Mouse (Mus musculus) hindbrain, embryonic 13.5 days (tissue): ENCODE data around the gene Plppr1. TPM values are rescaled to one million over a fixed set of nuclear protein-coding genes. Genes with fewer than 3 reads are reported as not detected.
A peak's percentile ranks its signal among the peaks of the same experiment; 100 is the strongest.

Experiments used
- ATAC-seq: fragments of 200-750 bp; cut with Nextera tagmentation; 2 replicates; pipeline ENCODE4 v1.8.0; 2017; ENCODE audit warnings: moderate TSS enrichment; ENCODE audit not compliant: low FRiP score
- H3K27ac ChIP-seq: fragments of 300-500 bp; sonication (generic); 2 replicates; pipeline ENCODE4 v1.5.1; 2015; ENCODE audit warnings: inconsistent platforms, mild to moderate bottlenecking, moderate library complexity
- H3K27me3 ChIP-seq: fragments of 300-500 bp; sonication (generic); 2 replicates; pipeline ENCODE4 v1.6.1; 2015; ENCODE audit warnings: mild to moderate bottlenecking, inconsistent platforms
- H3K36me3 ChIP-seq: fragments of 300-500 bp; sonication (generic); 2 replicates; pipeline ENCODE4 v1.6.1; 2015; ENCODE audit warnings: mild to moderate bottlenecking, inconsistent platforms
- H3K4me1 ChIP-seq: fragments of 300-500 bp; sonication (generic); replicated peaks from 2 replicates; pipeline ENCODE4 v1.6.1; 2015; ENCODE audit warnings: inconsistent platforms
- H3K4me2 ChIP-seq: fragments of 300-500 bp; sonication (generic); 2 replicates; pipeline ENCODE4 v1.6.1; 2015; ENCODE audit warnings: inconsistent platforms, mild to moderate bottlenecking, moderate library complexity
- H3K4me3 ChIP-seq: fragments of 300-500 bp; sonication (generic); 2 replicates; pipeline ENCODE4 v1.5.1; 2015; ENCODE audit warnings: mild to moderate bottlenecking, inconsistent platforms
- H3K9ac ChIP-seq: fragments of 300-500 bp; sonication (generic); 2 replicates; pipeline ENCODE4 v1.6.1; 2015; ENCODE audit warnings: mild to moderate bottlenecking, inconsistent platforms
- H3K9me3 ChIP-seq: fragments of 300-500 bp; sonication (generic); 2 replicates; pipeline ENCODE4 v1.6.1; 2016; ENCODE audit warnings: inconsistent platforms
- WGBS: fragments of 180-500 bp; shearing (Covaris S2); methylation state at CpG from one replicate; pipeline ENCODE4 v1.1.7; 2015; 5-methylcytosine and 5-hydroxymethylcytosine counted together
- polyA plus RNA-seq: library from polyadenylated mRNA; unstranded; fragments of >200 nt; fragmentation: Nextera tagmentation; extraction: Ambion mirVana; gene quantifications from 2 replicates; pipeline ENCODE4 v1.2.1, GENCODE M21; 2015

Plppr1 gene
- polyA plus RNA-seq, 1 experiment from 2014 or later = 55.1 TPM

DNA sequence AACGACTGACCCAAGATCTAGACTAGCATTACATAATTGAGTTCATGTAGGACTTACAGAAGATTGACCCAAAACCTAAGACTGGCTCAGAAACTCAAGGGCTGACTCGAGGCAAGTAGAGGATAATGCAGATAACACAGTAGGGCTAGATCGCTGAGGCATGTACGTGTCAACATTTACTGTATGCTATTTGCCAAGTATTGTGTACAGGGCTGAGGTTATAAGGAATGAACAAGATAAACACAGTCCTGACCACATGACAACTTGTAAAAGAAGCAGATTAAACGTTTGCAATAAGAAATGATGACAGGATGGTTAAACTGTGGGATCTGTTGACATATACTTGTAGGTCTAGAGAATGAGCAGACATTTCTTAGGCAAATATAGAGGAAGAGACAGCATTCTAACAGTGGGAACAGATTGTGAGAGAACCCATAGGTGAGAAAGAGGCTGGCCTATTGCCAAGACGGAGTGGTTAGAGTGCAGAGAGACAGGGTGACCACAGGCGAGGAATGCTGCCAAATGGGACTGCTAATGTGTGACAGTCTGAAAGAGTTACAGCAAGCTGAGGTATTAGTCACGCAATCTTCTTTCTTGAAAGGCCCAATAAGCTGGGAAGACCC, 138.2 kb downstream of the Plppr1 start:
- H3K9ac ChIP-seq = no peak overlapping the region
- no peak; the same call in 1 of the 2 replicates for ATAC-seq

DNA sequence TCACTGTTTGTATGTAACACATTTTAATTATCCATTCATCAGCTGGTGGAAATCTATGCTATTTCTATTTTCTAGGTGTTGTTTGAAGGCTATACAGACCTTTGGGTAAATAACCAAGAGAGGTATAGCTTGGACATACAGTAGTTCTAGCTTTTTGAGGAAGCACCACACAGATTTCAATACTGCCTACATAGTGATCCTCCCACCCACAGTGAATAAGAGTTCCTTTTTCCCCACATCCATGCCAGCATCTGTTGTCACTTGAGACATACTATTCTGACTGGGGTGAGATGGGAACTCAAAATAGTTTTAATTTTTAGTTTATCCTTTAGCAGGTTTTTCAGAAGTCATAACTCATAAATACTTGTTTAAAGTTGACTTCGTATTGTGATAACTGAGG, 151.4 kb downstream of the Plppr1 start:
- no peak overlapping the region for H3K9ac ChIP-seq
- no peaks in the 10 kb centered on the region for H3K36me3 ChIP-seq
- H3K4me2 ChIP-seq = no peak overlapping the region
- H3K27me3 ChIP-seq = no peaks in the 10 kb centered on the region
- H3K9me3 ChIP-seq = no peaks in the 10 kb centered on the region
- no peak overlapping the region for H3K27ac ChIP-seq
- no peak overlapping the region for H3K4me3 ChIP-seq
- no peak for ATAC-seq
- 94% methylated on average over 1 of the region's 1 CpGs for WGBS
- no peaks in the 10 kb centered on the region; the same call in 1 of the 2 replicates for H3K4me1 ChIP-seq

More for the DNA sequence above, 138.2 kb downstream of the Plppr1 start:
- Histone ChIP-seq H3K4me2 (no peak overlapping the region), H3K27ac (no peak overlapping the region), H3K4me1 (0 out of 2 replicates have a peak, but pooled peaks cover 5% of the 10 kb centered on the region), H3K4me3 (no peak overlapping the region), H3K9me3 (no peaks in the 10 kb centered on the region), H3K36me3 (no peaks in the 10 kb centered on the region), H3K27me3 (no peaks in the 10 kb centered on the region)
- 76% methylated on average over 8 of the region's 8 CpGs for WGBS

DNA sequence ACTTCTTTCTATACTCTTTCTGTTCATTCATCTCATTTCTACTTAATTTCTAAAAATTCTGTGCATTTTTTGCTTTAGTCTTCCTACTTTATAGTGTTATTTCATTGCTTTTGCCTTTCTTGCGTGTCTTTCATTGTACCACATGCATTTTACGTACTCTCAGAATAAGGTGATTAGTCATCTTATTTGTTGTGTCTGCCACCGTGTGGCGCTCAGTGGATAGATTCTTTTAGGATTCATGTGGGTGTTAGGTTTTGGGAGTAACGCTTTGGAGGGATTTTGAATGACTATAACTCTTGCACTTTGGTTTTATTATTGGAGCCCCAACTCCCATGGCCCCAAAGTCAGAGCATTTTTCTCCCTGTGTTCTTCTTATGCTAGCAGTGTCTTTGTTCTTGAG, 152.5 kb downstream of the Plppr1 start:
- H3K9ac ChIP-seq = no peak overlapping the region
- no peak overlapping the region for H3K4me2 ChIP-seq
- ATAC-seq = no peak
- H3K27ac ChIP-seq = no peak overlapping the region
- H3K36me3 ChIP-seq = no peaks in the 10 kb centered on the region
- no peaks in the 10 kb centered on the region for H3K27me3 ChIP-seq
- no peaks in the 10 kb centered on the region for H3K9me3 ChIP-seq
- no peaks in the 10 kb centered on the region; the same call in 1 of the 2 replicates for H3K4me1 ChIP-seq
- H3K4me3 ChIP-seq = no peak overlapping the region
- WGBS = 69% methylated on average over 5 of the region's 5 CpGs

DNA sequence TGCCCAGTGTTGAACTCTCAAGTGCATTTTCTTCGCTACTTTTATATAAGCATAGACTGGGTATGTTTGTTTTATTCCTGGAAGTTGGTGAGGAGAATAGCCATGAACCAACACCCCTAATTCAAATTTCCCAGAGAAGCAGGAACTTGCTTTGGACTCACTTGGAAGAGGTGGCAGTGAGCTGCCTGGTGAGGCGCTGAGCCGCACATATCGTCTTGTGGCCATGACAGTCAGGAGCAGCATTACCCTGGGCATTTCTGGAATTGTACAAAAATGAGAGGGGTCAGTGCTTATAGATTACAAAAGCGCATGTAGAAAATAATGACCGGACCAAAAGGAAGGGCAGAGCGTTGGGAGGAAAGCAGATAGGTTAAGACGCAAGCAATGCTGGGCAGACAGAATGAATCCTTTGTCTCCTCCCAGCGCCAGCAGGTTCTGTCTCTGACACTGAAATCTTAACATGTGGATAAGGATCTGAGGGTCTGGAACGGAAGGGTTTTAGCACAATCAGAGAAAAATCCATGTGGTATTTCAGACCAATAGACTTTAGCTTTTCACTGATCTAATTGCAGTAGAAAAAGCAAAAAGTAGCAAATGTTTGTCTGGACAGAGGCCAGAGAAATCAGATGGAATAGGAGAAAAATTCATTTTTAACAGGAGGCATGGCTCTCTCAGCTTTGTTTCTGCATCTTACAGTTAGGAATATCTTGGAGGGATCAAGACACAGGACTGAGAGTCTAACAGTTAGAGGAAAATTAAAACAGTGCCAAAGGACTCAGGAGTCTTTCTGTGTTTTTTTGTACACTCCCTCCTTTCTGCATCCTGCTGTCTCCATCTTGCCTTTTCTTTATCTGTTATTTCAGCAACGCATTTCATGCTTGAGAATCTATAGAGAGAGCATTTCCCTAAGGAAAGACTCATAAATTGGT, 153.8 kb downstream of the Plppr1 start:
- Histone ChIP-seq H3K27me3 (no peaks in the 10 kb centered on the region), H3K4me1 (no peaks in the 10 kb centered on the region; the same call in 1 of the 2 replicates), H3K36me3 (no peaks in the 10 kb centered on the region), H3K27ac (peak overlapping the region; percentile 30; the same call in 1 of the 2 replicates), H3K9me3 (no peaks in the 10 kb centered on the region), H3K4me2 (no peak overlapping the region), H3K9ac (no peak overlapping the region), H3K4me3 (no peak overlapping the region)
- WGBS = 72% methylated on average over 11 of the region's 11 CpGs
- no peak for ATAC-seq

- H3K4me3 ChIP-seq = no peak overlapping the region
- H3K36me3 ChIP-seq = no peaks in the 10 kb centered on the region
- no peaks in the 10 kb centered on the region for H3K27me3 ChIP-seq
- H3K4me2 ChIP-seq = no peak overlapping the region
- no peaks in the 10 kb centered on the region for H3K9me3 ChIP-seq
- no peak overlapping the region for H3K9ac ChIP-seq
- H3K4me1 ChIP-seq = no peaks in the 10 kb centered on the region; the same call in 1 of the 2 replicates
- 65% methylated on average over 3 of the region's 3 CpGs for WGBS
- no peak overlapping the region for H3K27ac ChIP-seq
- no peak for ATAC-seq
These were observed 155.3 kb downstream of the Plppr1 start for GRCm38 (mm10) chr4:49214341-49214740.

DNA sequence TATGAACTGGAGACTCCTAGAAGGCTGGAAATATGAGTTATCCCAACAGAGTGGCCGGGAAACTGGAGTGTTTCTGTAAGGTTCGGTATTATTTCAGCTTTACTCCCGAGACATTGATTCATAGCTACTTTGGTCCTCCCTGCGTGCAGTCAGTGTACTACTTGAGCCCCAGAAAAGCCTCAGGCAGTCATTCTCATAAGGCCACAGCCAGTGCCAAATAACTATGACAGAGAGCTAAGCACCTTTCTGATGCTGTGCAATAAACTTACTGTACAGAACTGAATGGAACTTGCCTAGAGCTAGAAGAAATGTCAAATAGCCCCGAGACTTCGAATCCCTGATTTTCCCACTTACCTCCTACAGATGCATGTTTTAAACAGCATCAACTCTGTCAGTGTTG, 164.4 kb downstream of the Plppr1 start:
- Histone ChIP-seq H3K27me3 (no peaks in the 10 kb centered on the region), H3K9me3 (no peaks in the 10 kb centered on the region), H3K27ac (no peak overlapping the region), H3K36me3 (no peaks in the 10 kb centered on the region), H3K4me2 (no peak overlapping the region), H3K4me3 (no peak overlapping the region), H3K9ac (no peak overlapping the region), H3K4me1 (0 out of 2 replicates have a peak, but pooled peaks cover 7% of the 10 kb centered on the region)
- ATAC-seq = no peak
- WGBS = 76% methylated on average over 6 of the region's 6 CpGs

- no peak for ATAC-seq
- 72% methylated on average over 1 of the region's 1 CpGs for WGBS
- H3K4me2 ChIP-seq = no peak overlapping the region
- no peak overlapping the region for H3K9ac ChIP-seq
- H3K27ac ChIP-seq = no peak overlapping the region
- no peaks in the 10 kb centered on the region for H3K27me3 ChIP-seq
- no peaks in the 10 kb centered on the region for H3K36me3 ChIP-seq
- H3K4me3 ChIP-seq = no peak overlapping the region
- H3K9me3 ChIP-seq = no peaks in the 10 kb centered on the region
- 0 out of 2 replicates have a peak, but pooled peaks cover 9% of the 10 kb centered on the region for H3K4me1 ChIP-seq
These were observed 165.9 kb downstream of the Plppr1 start for GRCm38 (mm10) chr4:49225021-49225420.

DNA sequence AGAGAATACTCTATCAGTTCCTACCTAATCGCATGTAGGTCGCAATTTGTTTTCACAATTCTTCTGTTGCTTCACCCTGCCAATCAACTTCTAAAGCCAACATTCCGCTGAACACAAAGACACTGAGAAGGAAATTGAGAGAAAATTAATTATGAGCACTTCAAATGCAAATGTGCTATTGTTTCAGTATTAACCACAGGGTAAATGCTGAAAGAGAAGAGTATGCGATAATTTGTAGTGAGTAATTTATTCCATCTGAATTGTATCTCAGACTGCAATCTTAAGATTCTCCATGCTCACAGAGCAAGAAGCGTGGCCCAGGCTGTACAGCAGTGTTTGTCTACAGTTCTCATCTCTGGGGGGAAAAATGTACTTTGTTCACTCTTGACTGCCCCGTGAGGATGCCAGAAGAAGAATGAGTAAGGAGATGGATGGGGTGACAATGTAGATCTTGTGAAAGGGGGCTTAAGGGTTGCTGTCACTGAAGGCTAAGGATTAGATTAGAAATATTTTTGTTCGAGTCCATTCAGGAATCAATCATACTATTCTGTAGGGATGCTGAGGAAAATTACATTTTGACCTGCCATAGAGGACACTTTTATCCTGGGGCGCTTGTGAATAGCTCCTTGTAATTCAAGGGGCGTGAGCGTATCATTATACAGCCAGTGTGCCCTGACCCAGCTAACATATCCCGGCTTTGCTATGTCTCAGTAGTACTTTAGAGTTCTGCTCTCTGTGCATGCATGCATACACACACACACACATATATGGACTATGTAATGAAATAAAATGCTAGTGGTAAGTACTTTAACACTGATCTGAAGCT, 173.3 kb downstream of the Plppr1 start:
- 28% methylated on average over 11 of the region's 11 CpGs for WGBS
- Histone ChIP-seq H3K9ac (no peak overlapping the region), H3K9me3 (no peaks in the 10 kb centered on the region), H3K27me3 (peaks cover 7% of the 10 kb centered on the region; the same call in 1 of the 2 replicates), H3K27ac (peak overlapping the region; percentile 26), H3K4me1 (peaks cover 18% of the 10 kb centered on the region), H3K36me3 (no peaks in the 10 kb centered on the region), H3K4me3 (no peak overlapping the region), H3K4me2 (no peak overlapping the region)
- peak; percentile 87 for ATAC-seq

GRCm38 (mm10) chr4:49233032-49233406, 173.9 kb downstream of the Plppr1 start:
- no peak overlapping the region for H3K9ac ChIP-seq
- H3K27ac ChIP-seq = no peak overlapping the region; the same call in 1 of the 2 replicates
- no peaks in the 10 kb centered on the region for H3K9me3 ChIP-seq
- no peak overlapping the region for H3K4me3 ChIP-seq
- H3K27me3 ChIP-seq = peaks cover 7% of the 10 kb centered on the region; the same call in 1 of the 2 replicates
- no peak for ATAC-seq
- no peak overlapping the region for H3K4me2 ChIP-seq
- H3K4me1 ChIP-seq = peaks cover 18% of the 10 kb centered on the region
- no peaks in the 10 kb centered on the region for H3K36me3 ChIP-seq
- 38% methylated on average over 3 of the region's 3 CpGs for WGBS

DNA sequence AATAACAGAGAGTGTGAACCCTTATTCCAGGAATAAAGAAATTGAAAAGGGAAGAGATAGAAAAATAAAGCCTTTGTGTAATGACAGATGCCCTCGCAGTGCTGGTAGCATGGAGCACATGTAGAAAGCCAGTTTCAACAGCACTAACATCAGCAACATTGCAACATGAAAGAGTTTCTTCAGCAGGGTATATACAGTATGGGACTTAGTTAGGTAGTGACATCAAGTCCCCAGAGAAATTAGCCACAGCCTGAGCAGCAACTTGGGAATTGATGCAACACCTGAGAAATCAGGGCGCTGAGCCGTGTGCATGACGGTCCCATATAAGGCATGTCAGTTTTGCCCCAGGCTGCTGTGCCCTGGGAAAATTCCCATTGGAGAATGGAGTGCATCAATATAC, 179.0 kb downstream of the Plppr1 start:
- Histone ChIP-seq H3K27ac (no peak overlapping the region), H3K4me2 (no peak overlapping the region), H3K27me3 (peaks cover 7% of the 10 kb centered on the region; the same call in 1 of the 2 replicates), H3K4me3 (no peak overlapping the region), H3K9me3 (no peaks in the 10 kb centered on the region), H3K36me3 (no peaks in the 10 kb centered on the region), H3K4me1 (peaks cover 1% of the 10 kb centered on the region; the same call in 1 of the 2 replicates), H3K9ac (no peak overlapping the region)
- no peak for ATAC-seq
- 83% methylated on average over 4 of the region's 4 CpGs for WGBS

DNA sequence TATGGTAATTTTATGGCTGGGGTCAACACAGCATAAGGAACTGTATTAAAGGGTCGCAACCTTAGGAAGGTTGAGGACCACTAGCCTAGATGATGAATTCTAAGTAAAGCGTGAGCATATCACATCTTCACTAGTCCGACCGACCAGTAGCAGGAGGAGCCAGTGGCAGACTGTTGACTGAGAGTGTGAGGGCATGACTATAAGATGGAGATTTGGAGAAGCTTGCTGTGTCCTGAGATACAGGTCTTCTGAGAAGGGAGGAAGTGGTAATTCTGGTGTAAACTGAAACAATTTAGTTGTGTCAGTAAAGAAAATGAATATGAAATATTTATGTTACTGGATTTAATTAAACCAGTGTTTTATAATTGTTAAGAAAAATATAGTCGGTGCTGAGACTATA, 180.4 kb downstream of the Plppr1 start:
- H3K27me3 ChIP-seq = peaks cover 7% of the 10 kb centered on the region; the same call in 1 of the 2 replicates
- no peak overlapping the region for H3K4me2 ChIP-seq
- no peak overlapping the region for H3K4me3 ChIP-seq
- no peaks in the 10 kb centered on the region for H3K9me3 ChIP-seq
- no peak overlapping the region for H3K27ac ChIP-seq
- no peak overlapping the region for H3K9ac ChIP-seq
- H3K36me3 ChIP-seq = no peaks in the 10 kb centered on the region
- 90% methylated on average over 5 of the region's 5 CpGs for WGBS
- no peak for ATAC-seq
- H3K4me1 ChIP-seq = no peaks in the 10 kb centered on the region

GRCm38 (mm10) chr4:49244791-49245190, 185.7 kb downstream of the Plppr1 start:
- 46% methylated on average over 5 of the region's 5 CpGs for WGBS

More at GRCm38 (mm10) chr4:49244791-49245190, 185.7 kb downstream of the Plppr1 start:
- Histone ChIP-seq H3K9ac (no peak overlapping the region), H3K27ac (no peak overlapping the region), H3K4me2 (no peak overlapping the region), H3K36me3 (no peaks in the 10 kb centered on the region), H3K4me1 (peaks cover 7% of the 10 kb centered on the region; the same call in 1 of the 2 replicates), H3K9me3 (no peaks in the 10 kb centered on the region), H3K4me3 (no peak overlapping the region), H3K27me3 (no peaks in the 10 kb centered on the region)
- no peak for ATAC-seq
